Mouse (Mus musculus): ENCODE measurements around the gene Mbtd1. TPM values are rescaled to one million over a fixed set of nuclear protein-coding genes. Genes with fewer than 3 reads are reported as not detected.

Gene Mbtd1
- total RNA-seq, 1 experiment from 2014 or later, result 66.7 TPM

DNA sequence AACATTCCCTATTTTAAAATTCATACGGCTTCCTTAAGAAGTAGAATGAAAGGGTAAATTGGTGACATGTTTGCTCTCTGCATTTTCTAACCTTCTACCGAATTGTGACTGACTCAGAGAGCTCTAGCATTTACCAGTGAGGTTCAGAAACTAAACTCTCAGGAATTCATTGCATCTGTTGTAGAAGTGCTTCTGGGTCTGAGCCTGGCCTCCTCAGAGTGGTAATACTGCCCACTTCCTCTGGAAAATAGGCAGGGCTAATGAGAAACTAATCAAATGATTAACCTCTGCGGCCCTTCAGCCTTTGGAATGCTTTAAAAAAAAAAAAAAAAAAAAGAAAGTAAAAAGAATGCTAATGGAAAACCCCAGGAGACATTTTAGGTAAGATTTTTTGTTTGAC is 59.3 kb downstream of the Mbtd1 start:
- no peak for ATAC-seq (replicated peaks; ENCODE audit: low read depth, poor library complexity, severe bottlenecking)

DNA sequence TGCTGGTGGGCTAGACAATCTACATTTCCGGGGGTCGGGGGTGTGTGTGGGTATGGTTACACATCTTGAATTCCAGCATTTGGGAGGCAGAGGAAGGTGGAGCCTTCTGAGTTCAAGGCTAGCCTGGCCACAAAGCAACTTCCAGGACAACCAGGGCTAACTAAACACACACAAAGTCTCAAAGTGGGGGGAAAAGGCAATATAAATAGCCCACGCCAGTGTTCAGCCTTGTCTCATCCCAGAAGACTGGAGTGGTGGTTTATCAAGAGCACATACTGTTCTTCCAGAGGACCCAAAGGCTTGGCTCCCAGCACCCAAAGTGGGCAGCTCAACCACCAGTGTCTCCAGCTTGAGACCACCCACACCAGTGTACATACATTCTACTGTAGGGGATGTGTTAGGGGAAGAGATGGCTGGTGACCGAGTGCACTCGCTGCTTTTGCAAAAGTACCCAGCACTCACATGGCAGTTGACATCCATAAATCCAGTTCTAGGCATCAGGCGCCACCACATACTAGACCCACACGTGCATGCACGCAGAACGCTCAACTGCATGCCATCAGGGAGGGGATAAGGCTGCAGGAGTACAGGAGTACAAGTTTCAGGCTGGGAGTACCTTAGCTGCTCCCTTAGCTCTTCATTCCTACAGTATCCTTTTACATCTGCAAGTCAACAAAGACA is 63.4 kb downstream of the Mbtd1 start:
- no peak for ATAC-seq (replicated peaks; ENCODE audit: low read depth, poor library complexity, severe bottlenecking)

DNA sequence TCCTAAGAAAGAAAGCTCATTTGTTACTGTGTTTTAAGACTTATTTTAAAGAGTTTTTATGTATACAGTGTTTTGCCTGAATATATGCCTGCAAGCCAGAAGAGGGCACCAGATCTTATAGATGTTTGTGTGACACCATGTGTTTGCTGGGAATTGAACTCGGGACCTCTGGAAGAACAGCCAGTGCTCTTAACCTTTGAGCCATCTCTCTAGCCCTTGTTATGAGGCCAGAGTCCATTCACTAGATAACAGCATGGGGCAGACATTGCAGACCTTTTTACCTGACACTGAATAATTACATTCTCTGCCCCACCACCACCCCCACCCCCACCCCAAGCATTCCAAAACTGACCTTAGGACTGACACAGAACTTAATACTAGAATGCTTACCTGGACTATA is 64.4 kb downstream of the Mbtd1 start:
- no peak for ATAC-seq (replicated peaks; ENCODE audit: low read depth, poor library complexity, severe bottlenecking)

DNA sequence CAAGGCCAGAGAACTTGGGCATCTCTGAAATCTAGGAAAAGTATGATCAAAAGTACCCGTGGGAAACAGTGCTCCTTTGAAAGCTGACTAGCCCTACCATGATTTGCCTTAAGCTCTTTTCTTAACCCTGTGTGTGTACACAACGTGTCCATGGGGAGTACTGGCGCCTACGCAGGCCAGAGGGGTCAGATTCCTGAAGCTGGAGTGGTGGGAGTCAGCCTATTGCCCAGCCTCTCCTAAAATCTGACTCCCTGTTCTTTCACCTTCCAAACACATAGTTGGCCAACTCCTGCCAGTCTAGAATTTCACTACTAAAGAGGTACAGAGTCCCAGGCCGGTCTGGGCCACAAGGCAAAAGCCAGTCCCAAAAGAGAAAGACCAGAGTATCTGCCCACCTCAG is 66.7 kb downstream of the Mbtd1 start:
- ATAC-seq (replicated peaks; ENCODE audit: low read depth, poor library complexity, severe bottlenecking), result no peak

DNA sequence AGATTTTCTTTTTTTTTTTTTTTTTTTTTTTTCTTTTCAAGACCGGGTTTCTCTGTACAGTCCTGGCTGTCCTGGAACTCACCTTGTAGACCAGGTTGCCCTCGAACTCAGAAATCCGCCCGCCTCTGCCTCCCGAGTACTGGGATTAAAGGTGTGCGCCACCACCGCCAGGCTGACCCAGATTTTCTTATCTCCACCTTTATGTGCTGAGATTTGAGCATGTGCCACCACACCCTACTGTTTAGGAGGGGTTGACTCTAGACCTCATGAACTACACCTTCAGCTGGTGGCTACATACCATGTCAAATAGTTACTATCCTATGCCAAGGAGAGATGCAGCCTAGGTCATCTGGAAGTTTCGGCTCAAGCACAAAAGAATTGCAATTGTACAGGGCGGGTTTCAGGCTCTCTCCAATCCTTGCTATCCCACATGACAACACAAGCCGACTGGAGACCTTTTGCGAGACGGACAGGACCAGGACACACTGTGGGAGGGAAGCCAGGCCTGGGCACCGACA is 69.1 kb downstream of the Mbtd1 start:
- no peak for ATAC-seq (replicated peaks; ENCODE audit: low read depth, poor library complexity, severe bottlenecking)

DNA sequence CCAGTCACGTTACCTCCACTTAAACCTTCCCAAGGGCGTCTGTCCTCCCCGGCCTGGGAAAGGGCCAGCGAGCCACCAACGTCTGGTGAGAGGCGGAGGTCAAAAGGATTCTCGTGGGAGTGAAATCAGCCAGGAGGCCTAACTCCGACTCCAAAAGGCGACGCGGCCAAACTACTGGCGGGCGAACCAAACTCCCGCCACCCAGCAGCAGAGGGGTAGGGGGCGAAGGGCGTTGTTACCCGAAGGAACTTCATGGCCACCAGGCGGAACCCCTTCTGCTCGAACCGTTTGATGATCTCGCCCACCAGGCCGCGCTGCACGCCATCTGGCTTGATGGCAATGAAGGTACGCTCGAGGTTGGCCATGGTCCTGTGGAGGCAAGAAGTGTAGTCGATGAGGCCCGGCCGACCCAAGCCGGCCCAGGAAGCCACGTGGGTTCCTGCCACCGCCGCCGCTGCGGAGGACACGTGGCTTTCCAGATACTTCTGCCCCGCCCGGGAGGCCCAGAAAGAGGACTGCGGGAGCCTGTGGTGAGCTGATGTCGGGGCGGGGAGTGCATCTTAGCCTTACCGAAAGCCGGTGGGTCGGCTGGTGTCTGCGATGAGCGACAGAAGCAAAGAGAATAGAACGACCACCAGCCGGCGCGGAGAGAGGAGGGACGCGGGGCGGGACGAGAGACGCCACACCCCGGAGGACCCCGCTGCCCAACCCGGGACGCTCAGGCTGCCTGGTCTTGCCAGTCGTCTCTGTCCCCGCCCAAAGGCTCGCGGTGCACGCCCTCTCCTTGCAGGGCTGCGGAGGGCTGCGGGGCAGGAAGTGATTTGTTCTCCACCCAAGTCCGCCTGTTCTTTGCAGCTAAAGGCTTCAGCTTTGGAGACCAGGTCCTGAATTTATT is 69.9 kb downstream of the Mbtd1 start:
- peak; percentile 97 for ATAC-seq (replicated peaks; ENCODE audit: low read depth, poor library complexity, severe bottlenecking)

DNA sequence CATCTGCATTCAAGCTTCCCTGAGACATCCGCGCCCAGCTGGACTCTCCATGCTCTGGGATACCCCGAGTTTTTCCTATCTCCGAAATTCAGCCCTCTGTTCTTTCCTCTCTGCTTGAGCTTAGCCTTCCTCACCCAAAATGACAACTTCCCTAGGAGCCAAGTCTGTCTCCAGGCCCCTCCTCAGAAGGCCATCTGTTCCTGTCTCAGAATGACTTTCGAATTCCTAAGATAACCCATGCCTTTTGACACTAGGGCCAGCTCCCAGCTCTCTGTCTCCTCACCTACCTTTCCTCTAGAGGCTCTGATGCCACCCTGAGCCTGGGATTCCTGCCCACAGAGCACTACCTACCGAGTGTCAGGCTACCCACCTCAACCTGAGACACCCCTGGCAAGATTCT is 70.5 kb downstream of the Mbtd1 start, which contains the start of gene Nme2:
Gene Nme2, minus strand, starts transcription at position 101 of the 400 bp plus-strand sequence.
- ATAC-seq (replicated peaks; ENCODE audit: low read depth, poor library complexity, severe bottlenecking), result peak; percentile 36

DNA sequence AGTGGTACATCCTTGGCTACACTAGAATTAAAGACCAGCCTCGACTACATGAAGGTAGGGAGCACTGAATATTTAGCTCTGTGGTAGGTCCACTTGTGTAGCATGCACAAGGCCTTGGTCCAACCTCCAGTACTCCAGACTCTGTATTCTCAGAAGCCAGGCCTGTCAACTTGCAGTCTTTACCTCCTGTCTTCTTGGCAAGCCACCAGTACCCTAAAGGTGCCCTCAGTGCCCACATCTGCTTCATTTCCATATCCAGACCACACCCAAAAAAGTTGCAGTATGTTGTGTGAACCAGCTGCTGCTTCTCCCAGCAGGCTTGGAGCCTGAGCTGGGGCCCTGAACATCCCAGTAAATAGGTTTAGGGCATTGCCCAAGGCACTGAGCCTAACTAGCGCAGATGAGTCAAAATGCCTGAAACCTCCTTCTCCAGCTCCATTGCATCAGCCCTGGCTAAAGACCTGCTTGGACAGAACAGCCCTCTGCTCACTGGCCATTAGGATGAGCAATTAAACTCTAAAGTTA is 71.4 kb downstream of the Mbtd1 start:
- no peak for ATAC-seq (replicated peaks; ENCODE audit: low read depth, poor library complexity, severe bottlenecking)

DNA sequence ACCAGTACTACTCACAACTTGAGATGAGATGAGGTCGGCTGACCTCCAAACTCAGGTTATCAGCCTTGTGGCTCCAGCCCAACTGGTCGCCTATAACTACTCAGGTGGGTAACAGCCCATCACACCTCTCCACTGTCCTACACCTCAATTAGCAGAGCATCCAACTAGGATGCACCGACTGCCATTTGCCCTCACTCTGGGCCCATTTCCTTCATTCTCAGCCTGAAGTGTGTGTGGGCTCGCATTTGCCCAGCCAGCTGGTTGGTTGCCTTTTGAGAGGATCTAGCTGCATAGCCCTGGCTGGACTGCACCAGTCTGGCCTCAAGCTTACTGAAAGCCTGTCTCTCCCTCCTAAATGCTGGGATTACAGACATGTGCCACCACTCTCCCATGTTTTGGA is 72.1 kb downstream of the Mbtd1 start:
- ATAC-seq (replicated peaks; ENCODE audit: low read depth, poor library complexity, severe bottlenecking), result no peak

DNA sequence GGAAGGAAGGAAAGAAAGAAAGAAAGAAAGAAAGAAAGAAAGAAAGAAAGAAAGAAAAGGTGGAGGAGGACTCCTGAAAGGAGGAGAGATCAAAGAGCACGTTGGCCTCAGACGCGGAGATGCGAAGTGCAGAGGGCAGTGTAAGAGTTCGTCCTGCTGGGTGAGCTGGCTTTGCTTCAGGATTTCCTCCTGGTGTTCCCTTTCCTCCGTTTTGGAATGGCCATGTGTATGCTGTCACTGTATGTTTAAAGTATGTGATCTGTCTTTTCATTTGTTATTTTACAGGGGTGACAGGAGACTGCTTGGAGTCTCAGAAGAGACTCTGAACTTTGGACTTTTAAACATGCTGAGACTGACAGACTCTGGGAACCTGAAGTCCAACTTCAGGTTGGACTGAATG is 75.8 kb downstream of the Mbtd1 start:
- no peak for ATAC-seq (replicated peaks; ENCODE audit: low read depth, poor library complexity, severe bottlenecking)

DNA sequence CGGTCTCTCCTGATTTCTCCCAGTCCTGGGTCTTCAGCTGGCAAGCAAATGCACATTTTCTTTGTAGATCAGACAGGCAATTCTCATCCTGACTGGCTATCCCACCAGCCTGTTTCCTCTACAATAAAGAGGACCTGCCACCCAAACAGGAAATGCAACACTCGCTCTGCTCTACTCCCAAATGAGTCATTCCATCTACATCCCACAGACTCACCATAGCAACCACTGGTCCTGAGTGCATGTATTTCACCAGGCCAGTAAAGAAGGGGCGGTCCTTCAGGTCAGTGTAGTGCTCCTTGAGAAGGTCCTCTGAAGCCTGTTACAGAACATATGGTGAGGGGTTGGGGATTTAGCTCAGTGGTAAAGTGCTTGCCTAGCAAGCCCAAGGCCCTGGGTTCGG is 77.4 kb downstream of the Mbtd1 start:
- no peak for ATAC-seq (replicated peaks; ENCODE audit: low read depth, poor library complexity, severe bottlenecking)

DNA sequence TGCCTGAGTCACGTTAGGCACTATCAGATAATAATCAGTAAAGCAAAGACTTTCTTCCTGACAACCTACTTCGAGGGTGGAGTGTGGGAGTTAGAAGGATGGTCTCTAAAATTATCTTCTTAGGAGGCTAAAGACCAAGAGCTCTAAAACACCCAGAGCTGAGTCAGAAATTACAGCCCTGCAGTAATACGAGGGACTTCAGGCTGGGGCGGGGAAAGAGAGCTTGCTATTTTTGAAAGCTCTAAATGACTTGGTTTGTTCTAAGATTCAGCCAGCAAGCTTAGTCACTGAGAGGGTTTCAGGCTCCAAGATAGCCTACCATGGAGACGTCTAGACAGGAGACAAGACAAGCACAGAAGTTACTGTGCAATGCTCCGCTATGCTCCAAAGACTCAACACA is 79.7 kb downstream of the Mbtd1 start:
- ATAC-seq (replicated peaks; ENCODE audit: low read depth, poor library complexity, severe bottlenecking), result no peak

DNA sequence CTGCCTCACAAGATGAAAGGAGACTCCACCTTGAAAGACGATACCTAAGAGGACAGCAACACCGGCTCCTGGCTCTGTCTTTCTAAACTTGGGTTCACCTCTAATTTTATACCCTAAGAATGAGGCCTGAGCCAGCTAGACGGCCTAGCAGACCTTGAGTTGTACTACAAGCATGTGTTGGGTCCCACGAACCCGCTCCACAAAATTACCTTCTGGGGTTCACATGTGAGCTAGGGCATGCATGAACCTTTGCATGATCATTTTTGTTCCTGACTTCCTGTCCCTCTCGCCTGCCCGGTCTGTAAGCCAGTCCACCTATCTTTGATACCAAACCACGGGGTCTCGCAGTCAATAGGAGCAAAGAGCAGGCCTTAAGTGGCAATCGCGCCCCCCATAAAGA is 81.7 kb downstream of the Mbtd1 start:
- ATAC-seq (replicated peaks; ENCODE audit: low read depth, poor library complexity, severe bottlenecking), result 0 out of 2 replicates have a peak, but pooled peaks have one; percentile 5

DNA sequence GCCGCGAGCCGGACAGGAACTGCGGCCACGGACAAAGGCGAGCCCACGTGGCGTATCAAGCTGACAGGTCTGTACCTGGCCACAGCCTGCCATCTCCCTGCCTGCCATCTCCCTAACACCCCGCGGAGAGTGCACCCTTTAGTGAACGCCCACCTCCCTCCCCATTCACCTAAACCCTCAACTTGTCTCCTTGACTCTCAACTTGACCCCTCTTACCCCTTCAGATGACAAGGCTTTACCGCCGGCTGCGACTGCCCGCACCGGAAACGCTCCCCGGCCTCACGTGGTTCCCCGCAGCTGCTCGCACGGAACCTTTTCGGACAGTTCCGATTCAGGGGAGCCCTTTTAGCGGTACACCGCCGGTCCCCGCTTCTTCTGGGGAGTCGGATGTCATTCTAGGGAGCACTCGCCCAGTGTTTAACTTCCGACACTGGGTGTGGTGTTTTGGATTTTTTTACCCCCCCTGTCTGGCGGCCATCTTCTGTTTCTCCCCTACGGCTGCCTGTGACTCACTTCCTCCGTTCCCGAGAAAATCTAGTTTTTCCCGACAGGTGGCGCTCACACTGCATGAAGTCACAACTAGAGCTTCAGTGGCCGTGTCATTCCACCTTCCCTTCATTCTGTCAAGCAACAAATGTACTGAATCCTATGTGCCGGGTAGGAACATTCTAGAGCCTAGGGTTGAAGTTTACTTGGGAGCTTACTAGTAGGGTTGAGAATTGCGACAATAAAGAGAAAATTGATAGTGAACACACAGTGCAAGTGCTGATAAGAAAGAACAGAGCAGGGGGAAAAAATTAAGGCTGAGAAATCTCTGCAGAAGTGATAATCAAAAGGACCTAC is 82.6 kb downstream of the Mbtd1 start, which contains the start of the genes Gm20390 and Nme1:
Gene Gm20390, minus strand, starts transcription at position 289 of the 843 bp plus-strand sequence.
Gene Nme1, minus strand, starts transcription at position 517 of the 843 bp plus-strand sequence.
- ATAC-seq (replicated peaks; ENCODE audit: low read depth, poor library complexity, severe bottlenecking), result peak; percentile 97

DNA sequence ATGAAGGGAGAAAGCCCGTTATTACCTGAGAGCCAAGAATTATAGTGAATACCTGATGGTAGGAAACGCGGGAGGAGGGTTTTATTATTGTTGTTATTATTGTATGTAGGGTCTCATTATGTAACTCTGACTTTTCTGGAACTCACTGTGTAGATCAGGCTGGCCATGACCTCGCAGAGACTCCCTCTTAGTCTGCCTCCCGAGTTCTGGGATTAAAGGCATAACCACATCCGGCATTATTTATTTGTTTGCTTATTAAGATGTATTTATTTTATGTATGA is 83.1 kb downstream of the Mbtd1 start:
- ATAC-seq (replicated peaks; ENCODE audit: low read depth, poor library complexity, severe bottlenecking), result no peak

DNA sequence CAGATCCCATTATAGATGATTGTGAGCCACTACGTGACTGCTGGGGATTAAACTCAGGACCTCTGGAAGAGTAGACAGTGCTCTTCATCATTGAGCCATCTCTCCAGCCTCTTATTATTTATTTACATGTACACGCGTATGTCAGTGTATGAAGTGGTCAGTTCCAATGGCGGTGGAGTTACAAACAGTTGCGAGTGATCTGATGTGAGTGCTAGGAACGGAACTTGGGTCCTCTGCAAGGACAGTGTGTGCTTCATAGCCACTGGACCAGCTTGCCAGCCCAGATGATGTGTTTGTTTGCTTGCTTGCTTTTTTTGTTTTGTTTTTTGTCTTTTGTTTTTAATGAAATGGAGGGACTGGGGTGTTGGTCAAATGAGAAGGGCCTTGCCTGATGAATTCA is 83.5 kb downstream of the Mbtd1 start:
- no peak for ATAC-seq (replicated peaks; ENCODE audit: low read depth, poor library complexity, severe bottlenecking)

DNA sequence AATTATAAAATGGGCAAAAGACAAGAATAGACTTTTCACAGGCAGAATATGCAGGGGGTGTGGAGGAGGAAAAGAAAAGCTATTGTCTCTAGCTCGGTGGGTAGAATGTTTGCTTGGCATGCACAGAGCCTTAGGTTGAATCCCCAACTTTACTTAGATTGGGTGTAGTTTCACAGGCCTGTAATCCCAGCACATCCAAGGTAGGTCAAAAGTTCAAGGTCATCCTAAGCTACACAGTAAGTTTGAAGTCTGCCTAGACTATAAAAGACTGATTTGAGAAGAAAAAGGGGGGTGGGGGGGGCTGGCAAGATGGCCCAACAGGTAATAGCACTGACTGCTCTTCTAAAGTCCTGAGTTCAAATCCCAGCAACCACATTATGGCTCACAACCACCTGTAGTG is 84.1 kb downstream of the Mbtd1 start:
- ATAC-seq (replicated peaks; ENCODE audit: low read depth, poor library complexity, severe bottlenecking), result no peak

DNA sequence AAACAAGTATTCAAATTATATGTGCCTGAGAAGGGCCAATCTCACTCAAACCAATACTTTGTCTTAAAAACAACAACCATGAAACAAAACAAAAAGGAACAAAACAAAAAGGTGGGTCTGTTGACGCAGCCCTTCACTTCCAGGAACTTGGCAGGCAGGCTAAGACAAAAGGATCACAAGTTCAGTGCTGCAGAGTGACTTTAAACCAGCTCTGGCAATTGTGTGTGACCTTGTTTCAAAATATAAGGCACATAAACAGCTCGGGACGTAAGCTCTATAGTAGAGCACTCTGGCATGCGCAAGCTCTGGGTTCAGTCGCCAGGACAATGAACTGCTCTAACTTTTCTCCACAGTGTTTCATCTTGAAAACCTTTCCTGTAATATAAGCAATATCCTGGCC is 87.3 kb downstream of the Mbtd1 start:
- ATAC-seq (replicated peaks; ENCODE audit: low read depth, poor library complexity, severe bottlenecking), result no peak

DNA sequence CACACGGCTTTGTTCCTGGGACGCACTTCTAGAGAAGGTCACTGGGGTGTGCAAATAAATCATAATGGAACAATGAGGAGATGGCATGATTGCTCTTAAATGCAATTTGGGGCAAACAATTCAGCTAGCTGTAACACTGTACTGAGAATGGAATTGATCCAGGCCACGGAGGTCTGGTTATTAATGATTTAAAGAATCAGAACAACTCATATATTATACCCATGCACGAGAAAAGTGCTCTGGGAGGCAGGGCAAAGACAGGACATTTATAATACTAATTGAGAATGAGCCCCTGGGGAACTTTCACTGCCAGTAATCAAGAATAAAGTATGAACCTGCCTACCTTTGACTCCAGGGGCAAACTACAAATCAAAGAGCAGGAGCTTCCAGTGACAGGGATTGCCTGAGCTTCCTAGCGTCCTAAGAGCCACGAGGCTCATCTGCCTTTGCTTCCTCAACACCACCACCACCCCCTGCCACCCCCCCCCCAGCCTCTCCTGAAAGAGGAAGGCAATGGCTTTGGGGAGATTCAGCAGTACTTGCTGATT is 93.9 kb downstream of the Mbtd1 start:
- ATAC-seq (replicated peaks; ENCODE audit: low read depth, poor library complexity, severe bottlenecking), result no peak

DNA sequence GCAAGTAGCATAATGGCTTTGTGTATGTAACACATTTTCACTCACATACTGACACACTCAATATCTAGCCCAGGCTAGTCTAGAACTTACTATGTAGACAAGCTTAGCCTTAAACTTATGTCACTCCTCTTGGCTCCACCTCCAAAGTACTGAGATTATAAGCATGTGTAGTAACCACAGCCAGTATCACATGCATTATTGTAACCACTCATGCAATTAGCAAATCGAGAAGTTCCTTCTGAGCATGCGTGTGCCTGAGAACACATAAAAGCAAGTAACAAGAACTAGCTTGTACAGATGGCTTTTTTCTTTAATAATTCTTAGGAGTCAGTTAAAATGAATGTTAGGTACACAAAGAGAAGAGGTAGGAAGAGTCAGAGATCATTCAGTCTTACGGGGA is 99.0 kb downstream of the Mbtd1 start:
- no peak for ATAC-seq (replicated peaks; ENCODE audit: low read depth, poor library complexity, severe bottlenecking)
